Mouse (Mus musculus): ENCODE results near the gene Dock9. TPM values are rescaled to one million over a fixed set of nuclear protein-coding genes. Genes with fewer than 3 reads are reported as not detected.
A peak's percentile ranks its signal among the peaks of the same experiment; 100 is the strongest.

The Dock9 gene
- polyA plus RNA-seq, 1 experiment from 2014 or later = 14.3 TPM

GRCm38 (mm10) chr14:121611533-121611932, 186.1 kb downstream of the Dock9 start:
- no peaks in the 10 kb centered on the region for H3K27me3 ChIP-seq (ENCODE audit: control insufficient read depth, insufficient read depth, low read length)
- H3K4me3 ChIP-seq (ENCODE audit: low read length) = no peak overlapping the region
- H3K4me2 ChIP-seq (replicated peaks; ENCODE audit: low read depth, low read length) = no peak overlapping the region
- no peak overlapping the region for H3K9ac ChIP-seq (ENCODE audit: low read depth, low read length)
- WGBS = 55% methylated on average over 4 of the region's 4 CpGs
- no peaks in the 10 kb centered on the region for H3K9me3 ChIP-seq (ENCODE audit: control insufficient read depth, low read length)
- no peaks in the 10 kb centered on the region for H3K4me1 ChIP-seq (ENCODE audit: control insufficient read depth, insufficient read depth, low read length)
- no peak for ATAC-seq (ENCODE audit: low FRiP score, low TSS enrichment)
- no peaks in the 10 kb centered on the region for H3K36me3 ChIP-seq (ENCODE audit: control insufficient read depth, insufficient read depth, low read length)
- no peak overlapping the region for H3K27ac ChIP-seq (ENCODE audit: low read depth, low read length)

- H3K36me3 ChIP-seq (ENCODE audit: control insufficient read depth, insufficient read depth, low read length) = no peaks in the 10 kb centered on the region; the same call in 1 of the 2 replicates
- WGBS = 81% methylated on average over 4 of the region's 4 CpGs
These were observed 186.5 kb downstream of the Dock9 start for GRCm38 (mm10) chr14:121611098-121611497.

GRCm38 (mm10) chr14:121608522-121608921, 189.1 kb downstream of the Dock9 start:
- Histone ChIP-seq H3K9ac (ENCODE audit: low read depth, low read length) (no peak overlapping the region), H3K27me3 (ENCODE audit: control insufficient read depth, insufficient read depth, low read length) (no peaks in the 10 kb centered on the region), H3K27ac (ENCODE audit: low read depth, low read length) (no peak overlapping the region), H3K36me3 (ENCODE audit: control insufficient read depth, insufficient read depth, low read length) (no peaks in the 10 kb centered on the region; the same call in 1 of the 2 replicates), H3K4me1 (ENCODE audit: control insufficient read depth, insufficient read depth, low read length) (no peaks in the 10 kb centered on the region), H3K4me2 (replicated peaks; ENCODE audit: low read depth, low read length) (peak overlapping the region; percentile 6; the same call in 1 of the 2 replicates), H3K4me3 (ENCODE audit: low read length) (no peak overlapping the region), H3K9me3 (ENCODE audit: control insufficient read depth, low read length) (no peaks in the 10 kb centered on the region)
- ATAC-seq (ENCODE audit: low FRiP score, low TSS enrichment) = 0 out of 2 replicates have a peak, but pooled peaks have one; percentile 73
- WGBS = 17% methylated on average over 5 of the region's 5 CpGs

More at GRCm38 (mm10) chr14:121611098-121611497, 186.5 kb downstream of the Dock9 start:
- Histone ChIP-seq H3K27me3 (ENCODE audit: control insufficient read depth, insufficient read depth, low read length) (no peaks in the 10 kb centered on the region), H3K27ac (ENCODE audit: low read depth, low read length) (no peak overlapping the region), H3K9ac (ENCODE audit: low read depth, low read length) (no peak overlapping the region), H3K9me3 (ENCODE audit: control insufficient read depth, low read length) (no peaks in the 10 kb centered on the region), H3K4me1 (ENCODE audit: control insufficient read depth, insufficient read depth, low read length) (no peaks in the 10 kb centered on the region), H3K4me3 (ENCODE audit: low read length) (no peak overlapping the region), H3K4me2 (replicated peaks; ENCODE audit: low read depth, low read length) (no peak overlapping the region)
- ATAC-seq (ENCODE audit: low FRiP score, low TSS enrichment) = no peak

- Histone ChIP-seq H3K9ac (ENCODE audit: low read depth, low read length) (no peak overlapping the region), H3K27ac (ENCODE audit: low read depth, low read length) (no peak overlapping the region), H3K9me3 (ENCODE audit: control insufficient read depth, low read length) (no peaks in the 10 kb centered on the region), H3K4me2 (replicated peaks; ENCODE audit: low read depth, low read length) (no peak overlapping the region), H3K36me3 (ENCODE audit: control insufficient read depth, insufficient read depth, low read length) (peaks cover 2% of the 10 kb centered on the region; the same call in 1 of the 2 replicates), H3K4me3 (ENCODE audit: low read length) (no peak overlapping the region), H3K27me3 (ENCODE audit: control insufficient read depth, insufficient read depth, low read length) (no peaks in the 10 kb centered on the region), H3K4me1 (ENCODE audit: control insufficient read depth, insufficient read depth, low read length) (no peaks in the 10 kb centered on the region)
- ATAC-seq (ENCODE audit: low FRiP score, low TSS enrichment) = no peak
- WGBS = 84% methylated on average over 7 of the region's 7 CpGs
These were observed 191.2 kb downstream of the Dock9 start for GRCm38 (mm10) chr14:121606433-121606832.

DNA sequence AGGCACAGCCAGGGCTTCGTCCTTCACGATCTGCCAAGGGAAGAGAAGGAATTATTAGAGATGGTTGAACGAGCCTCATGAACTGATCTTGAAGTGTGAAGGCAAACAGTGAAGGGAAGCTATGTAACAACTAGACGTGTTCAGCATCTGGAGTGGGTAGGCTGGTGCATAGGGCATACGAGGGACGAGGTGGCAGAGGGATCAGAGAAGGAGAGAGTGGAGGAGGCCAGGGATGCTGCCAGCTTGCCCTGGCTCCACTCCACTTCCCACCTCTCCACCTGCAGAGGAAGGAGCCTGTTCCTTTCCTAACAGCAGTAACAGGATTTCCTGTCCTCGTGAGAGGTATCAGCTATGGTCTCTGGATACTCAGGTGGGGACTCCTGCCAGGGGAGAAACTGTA, 192.4 kb downstream of the Dock9 start:
- Histone ChIP-seq H3K9me3 (ENCODE audit: control insufficient read depth, low read length) (no peaks in the 10 kb centered on the region), H3K4me3 (ENCODE audit: low read length) (no peak overlapping the region), H3K27me3 (ENCODE audit: control insufficient read depth, insufficient read depth, low read length) (no peaks in the 10 kb centered on the region), H3K4me1 (ENCODE audit: control insufficient read depth, insufficient read depth, low read length) (no peaks in the 10 kb centered on the region), H3K36me3 (ENCODE audit: control insufficient read depth, insufficient read depth, low read length) (peaks cover 2% of the 10 kb centered on the region; the same call in 1 of the 2 replicates), H3K4me2 (replicated peaks; ENCODE audit: low read depth, low read length) (no peak overlapping the region), H3K27ac (ENCODE audit: low read depth, low read length) (no peak overlapping the region), H3K9ac (ENCODE audit: low read depth, low read length) (no peak overlapping the region)
- 79% methylated on average over 7 of the region's 7 CpGs for WGBS
- no peak for ATAC-seq (ENCODE audit: low FRiP score, low TSS enrichment)

DNA sequence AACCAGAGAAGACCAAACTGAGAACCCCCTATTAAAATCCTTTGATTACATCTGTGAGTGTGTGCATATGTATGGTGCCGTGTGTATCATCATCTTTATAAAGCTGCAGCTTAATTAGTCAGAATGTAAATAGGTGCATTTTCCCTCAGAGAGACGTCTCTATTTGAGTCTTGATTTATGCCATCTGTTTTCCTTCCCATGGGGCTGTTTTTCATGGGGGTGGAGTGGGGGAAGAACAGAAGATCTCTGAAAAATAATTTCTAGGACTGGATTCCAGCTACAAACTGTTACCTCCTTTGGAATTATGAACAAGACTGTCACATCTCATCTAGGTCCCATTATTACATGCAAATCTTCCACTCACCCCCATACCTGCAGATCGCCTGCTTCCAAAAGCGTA, 193.1 kb downstream of the Dock9 start:
- H3K4me3 ChIP-seq (ENCODE audit: low read length) = no peak overlapping the region
- no peaks in the 10 kb centered on the region for H3K27me3 ChIP-seq (ENCODE audit: control insufficient read depth, insufficient read depth, low read length)
- no peaks in the 10 kb centered on the region for H3K4me1 ChIP-seq (ENCODE audit: control insufficient read depth, insufficient read depth, low read length)
- H3K36me3 ChIP-seq (ENCODE audit: control insufficient read depth, insufficient read depth, low read length) = peaks cover 2% of the 10 kb centered on the region; the same call in 1 of the 2 replicates
- no peak overlapping the region for H3K9ac ChIP-seq (ENCODE audit: low read depth, low read length)
- no peak overlapping the region for H3K4me2 ChIP-seq (replicated peaks; ENCODE audit: low read depth, low read length)
- H3K27ac ChIP-seq (ENCODE audit: low read depth, low read length) = no peak overlapping the region
- 79% methylated on average over 4 of the region's 4 CpGs for WGBS
- no peaks in the 10 kb centered on the region for H3K9me3 ChIP-seq (ENCODE audit: control insufficient read depth, low read length)
- ATAC-seq (ENCODE audit: low FRiP score, low TSS enrichment) = no peak

GRCm38 (mm10) chr14:121602610-121603009, 195.0 kb downstream of the Dock9 start:
- no peak for ATAC-seq (ENCODE audit: low FRiP score, low TSS enrichment)

DNA sequence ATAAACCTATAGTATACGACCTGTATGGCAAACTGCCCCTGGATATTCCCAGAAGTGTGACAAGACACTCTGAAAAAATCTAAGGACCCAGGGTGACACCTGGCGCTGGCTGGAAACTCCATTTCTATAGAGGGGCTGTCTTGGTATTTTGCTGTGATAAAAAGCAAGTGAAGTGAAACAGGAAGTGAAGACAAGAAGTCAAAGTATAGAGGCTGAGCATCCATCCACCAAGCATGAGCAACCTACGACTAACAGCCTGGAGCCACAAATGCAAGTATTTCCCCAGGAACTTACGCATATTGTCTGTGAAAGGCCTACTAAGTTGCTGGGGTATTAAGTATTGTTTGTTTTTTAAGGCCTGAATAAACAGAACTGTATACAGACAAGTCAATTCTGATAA, 197.1 kb downstream of the Dock9 start:
- no peak overlapping the region for H3K4me3 ChIP-seq (ENCODE audit: low read length)
- H3K4me1 ChIP-seq (ENCODE audit: control insufficient read depth, insufficient read depth, low read length) = no peaks in the 10 kb centered on the region
- no peaks in the 10 kb centered on the region for H3K27me3 ChIP-seq (ENCODE audit: control insufficient read depth, insufficient read depth, low read length)
- 94% methylated on average over 4 of the region's 4 CpGs for WGBS
- H3K9me3 ChIP-seq (ENCODE audit: control insufficient read depth, low read length) = no peaks in the 10 kb centered on the region
- H3K9ac ChIP-seq (ENCODE audit: low read depth, low read length) = no peak overlapping the region
- peaks cover 2% of the 10 kb centered on the region; the same call in 1 of the 2 replicates for H3K36me3 ChIP-seq (ENCODE audit: control insufficient read depth, insufficient read depth, low read length)
- no peak for ATAC-seq (ENCODE audit: low FRiP score, low TSS enrichment)
- no peak overlapping the region for H3K27ac ChIP-seq (ENCODE audit: low read depth, low read length)
- no peak overlapping the region for H3K4me2 ChIP-seq (replicated peaks; ENCODE audit: low read depth, low read length)

More at GRCm38 (mm10) chr14:121602610-121603009, 195.0 kb downstream of the Dock9 start:
- no peak overlapping the region for H3K4me2 ChIP-seq (replicated peaks; ENCODE audit: low read depth, low read length)
- no peak overlapping the region for H3K9ac ChIP-seq (ENCODE audit: low read depth, low read length)
- peaks cover 2% of the 10 kb centered on the region; the same call in 1 of the 2 replicates for H3K36me3 ChIP-seq (ENCODE audit: control insufficient read depth, insufficient read depth, low read length)
- no peaks in the 10 kb centered on the region for H3K27me3 ChIP-seq (ENCODE audit: control insufficient read depth, insufficient read depth, low read length)
- WGBS = 87% methylated on average over 6 of the region's 6 CpGs
- H3K4me3 ChIP-seq (ENCODE audit: low read length) = no peak overlapping the region
- no peaks in the 10 kb centered on the region for H3K9me3 ChIP-seq (ENCODE audit: control insufficient read depth, low read length)
- no peaks in the 10 kb centered on the region for H3K4me1 ChIP-seq (ENCODE audit: control insufficient read depth, insufficient read depth, low read length)
- no peak overlapping the region for H3K27ac ChIP-seq (ENCODE audit: low read depth, low read length)

- H3K9me3 ChIP-seq (ENCODE audit: control insufficient read depth, low read length) = no peaks in the 10 kb centered on the region
- no peaks in the 10 kb centered on the region for H3K4me1 ChIP-seq (ENCODE audit: control insufficient read depth, insufficient read depth, low read length)
- 80% methylated on average over 6 of the region's 6 CpGs for WGBS
- no peak overlapping the region for H3K4me2 ChIP-seq (replicated peaks; ENCODE audit: low read depth, low read length)
- ATAC-seq (ENCODE audit: low FRiP score, low TSS enrichment) = no peak
- H3K9ac ChIP-seq (ENCODE audit: low read depth, low read length) = no peak overlapping the region
- no peak overlapping the region for H3K4me3 ChIP-seq (ENCODE audit: low read length)
- no peaks in the 10 kb centered on the region for H3K27me3 ChIP-seq (ENCODE audit: control insufficient read depth, insufficient read depth, low read length)
- H3K27ac ChIP-seq (ENCODE audit: low read depth, low read length) = no peak overlapping the region
- no peaks in the 10 kb centered on the region; the same call in 1 of the 2 replicates for H3K36me3 ChIP-seq (ENCODE audit: control insufficient read depth, insufficient read depth, low read length)
These were observed 200.6 kb downstream of the Dock9 start for GRCm38 (mm10) chr14:121597073-121597472.
